25 mouse cellular contexts compared by ENCODE assay signal in the genomic region with DNA sequence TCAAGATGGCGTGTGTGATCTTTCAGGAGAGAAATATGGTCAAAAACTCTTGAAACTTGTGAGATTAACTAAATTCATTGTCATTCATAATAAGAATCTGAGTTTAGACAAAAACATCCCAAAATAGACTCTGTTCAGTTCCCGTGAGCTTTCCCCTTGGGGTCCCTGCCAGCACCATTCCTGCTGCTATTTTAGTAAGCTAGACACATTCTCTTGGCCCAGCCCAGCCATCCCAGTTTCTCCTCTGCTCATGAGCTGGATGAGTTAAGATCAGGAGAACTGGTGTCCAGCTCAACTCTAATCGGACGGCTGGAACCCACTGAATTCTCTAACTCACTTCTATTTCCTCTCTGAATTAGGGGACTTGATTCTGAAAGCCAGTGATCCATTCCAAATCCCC. TPM values are rescaled to one million over a fixed set of nuclear protein-coding genes. Genes with fewer than 3 reads are reported as not detected.
A peak's percentile ranks its signal among the peaks of the same experiment; 100 is the strongest.
DNase-seq lines count a peak whose midpoint lies in the region; ATAC-seq lines count a peak whose summit lies in the region.
"Had no signal": no experiment of that assay in that cellular context is flagged by ENCODE, and none has a peak within 500 bp of the region (broad histone marks: within the 10 kb centered on the region; RNA-seq: fewer than 3 reads in every experiment).

No protein-coding gene starts in this region.

- peak; percentile 48 for DNase-seq in gastrocnemius, adult 18-20 months (ENCODE audit: low spot score)
- peak; percentile 59 for DNase-seq in gastrocnemius, postnatal 14 days
- DNase-seq in heart, postnatal 14 days: peak; percentile 59 to 74
- DNase-seq in spleen, postnatal 36 days (ENCODE audit: low spot score in 2 of 2): no peak
- DNase-seq in spleen, postnatal 10 days (ENCODE audit: low spot score in 2 of 2): no peak
- no peak for DNase-seq in layer of hippocampus, adult 9-11 months
- DNase-seq: adrenal gland, adult 8-10 months; cerebellum, adult 11 months; cerebellum, postnatal 25 days; embryo, embryonic 11 days; kidney, adult 9 months; lung, postnatal 14 days; right cerebral cortex, adult 18-20 months; thymus, adult 18-20 months; thymus, postnatal 4 days had no signal

- H3K36me3 ChIP-seq in heart, embryonic 12.5 days: no peaks in the 10 kb centered on the region
- H3K36me3 ChIP-seq: hindbrain, embryonic 13.5 days; limb, embryonic 15.5 days; midbrain, embryonic 13.5 days; neural tube, embryonic 13.5 days; stomach, embryonic 15.5 days had no signal

- no peak overlapping the region for H3K4me3 ChIP-seq in heart, embryonic 12.5 days
- H3K4me3 ChIP-seq: hindbrain, embryonic 13.5 days; limb, embryonic 15.5 days; liver, embryonic 15.5 days; midbrain, embryonic 13.5 days; neural tube, embryonic 13.5 days; stomach, embryonic 15.5 days had no signal

- peak overlapping the region; percentile 44; the same call in 1 of the 2 replicates for H3K27ac ChIP-seq in heart, embryonic 12.5 days (ENCODE audit: poor library complexity, severe bottlenecking)
- H3K27ac ChIP-seq: hindbrain, embryonic 13.5 days; limb, embryonic 15.5 days; liver, embryonic 15.5 days; midbrain, embryonic 13.5 days; neural tube, embryonic 13.5 days; stomach, embryonic 15.5 days had no signal

- intact Hi-C loops in gastrocnemius, postnatal 14 days (cut with DNase I; ENCODE audit: low total_unique reads): no loop called here
- intact Hi-C loops in heart, postnatal 14 days (cut with DNase I): no loop called here

- peaks cover 25% of the 10 kb centered on the region for H3K4me1 ChIP-seq in heart, embryonic 12.5 days (replicated peaks)
- H3K4me1 ChIP-seq: hindbrain, embryonic 13.5 days; limb, embryonic 15.5 days; liver, embryonic 15.5 days; midbrain, embryonic 13.5 days; neural tube, embryonic 13.5 days; stomach, embryonic 15.5 days had no signal

- H3K27me3 ChIP-seq in heart, embryonic 12.5 days (replicated peaks): no peaks in the 10 kb centered on the region
- H3K27me3 ChIP-seq: hindbrain, embryonic 13.5 days; limb, embryonic 15.5 days; liver, embryonic 15.5 days; midbrain, embryonic 13.5 days; neural tube, embryonic 13.5 days; stomach, embryonic 15.5 days had no signal

- no peak for ATAC-seq in heart, embryonic 12.5 days (ENCODE audit: insufficient number of reproducible peaks, low FRiP score)
- no peak for ATAC-seq in CD4-positive, CD25-positive, alpha-beta regulatory T cell, adult 4 months
- ATAC-seq: inflammation-experienced regulatory T-cells, adult 6 months; midbrain, embryonic 13.5 days had no signal

- WGBS in heart, embryonic 12.5 days: 67% methylated on average over 4 of the region's 4 CpGs

- no peaks in the 10 kb centered on the region for H3K9me3 ChIP-seq in heart, embryonic 12.5 days (replicated peaks)
- H3K9me3 ChIP-seq: hindbrain, embryonic 13.5 days; limb, embryonic 15.5 days; liver, embryonic 15.5 days; midbrain, embryonic 13.5 days; neural tube, embryonic 13.5 days; stomach, embryonic 15.5 days had no signal

- no peak overlapping the region for H3K4me2 ChIP-seq in heart, embryonic 12.5 days
- H3K4me2 ChIP-seq: hindbrain, embryonic 13.5 days; limb, embryonic 15.5 days; liver, embryonic 15.5 days; midbrain, embryonic 13.5 days; neural tube, embryonic 13.5 days; stomach, embryonic 15.5 days had no signal

- H3K9ac ChIP-seq in heart, embryonic 12.5 days: no peak overlapping the region
- H3K9ac ChIP-seq: hindbrain, embryonic 13.5 days; limb, embryonic 15.5 days; liver, embryonic 15.5 days; midbrain, embryonic 13.5 days; neural tube, embryonic 13.5 days; stomach, embryonic 15.5 days had no signal

RNA-seq across cellular contexts. Expression of gene Trmt10a, which starts 26.4 kb away (rescaled TPM):
- total RNA-seq in gastrocnemius, adult 18-20 months (2021): 1 to 10 TPM in 1 of 2 experiments, under 1 TPM in 1; 0.94 to 2.4 TPM
- total RNA-seq in gastrocnemius, postnatal 14 days (2021): 1 to 10 TPM; 2.4 to 2.5 TPM
- polyA plus RNA-seq in heart, embryonic 12.5 days (2016; fragmentation: Nextera tagmentation; extraction: Ambion mirVana): 12.8 and 14.5 TPM in 2 replicates
- total RNA-seq in heart, postnatal 14 days (2021): 1 to 10 TPM; 1.6 to 3.4 TPM
- polyA plus RNA-seq in CD4-positive, CD25-positive, alpha-beta regulatory T cell, adult 4 months (2017; shearing (Covaris generic)): 1 to 10 TPM; 7.4 to 8.7 TPM

RNA-seq across cellular contexts. Expression of gene Mttp, which starts 27.9 kb away (rescaled TPM):
- total RNA-seq in gastrocnemius, adult 18-20 months (2021): 1 to 10 TPM; 1.6 to 1.7 TPM
- 1 to 10 TPM; 1.9 to 2.7 TPM for total RNA-seq in gastrocnemius, postnatal 14 days (2021)
- 8.4 and 9.0 TPM in 2 replicates for polyA plus RNA-seq in heart, embryonic 12.5 days (2016; fragmentation: Nextera tagmentation; extraction: Ambion mirVana)
- 1 to 10 TPM; 5.8 to 6.9 TPM for total RNA-seq in heart, postnatal 14 days (2021)
- polyA plus RNA-seq in CD4-positive, CD25-positive, alpha-beta regulatory T cell, adult 4 months (2017; shearing (Covaris generic)): 1 to 10 TPM; 5.5 to 7.1 TPM

RNA-seq across cellular contexts. Expression of gene Gm5105, which starts 49.7 kb away (rescaled TPM):
- total RNA-seq in gastrocnemius, adult 18-20 months (2021): 1 to 10 TPM; 1.3 TPM
- 1 to 10 TPM; 1.4 to 1.6 TPM for total RNA-seq in gastrocnemius, postnatal 14 days (2021)
- 0.27 and 0.73 TPM in 2 replicates for polyA plus RNA-seq in heart, embryonic 12.5 days (2016; fragmentation: Nextera tagmentation; extraction: Ambion mirVana)
- under 1 TPM; 0.85 to 0.93 TPM for total RNA-seq in heart, postnatal 14 days (2021)
- polyA plus RNA-seq in CD4-positive, CD25-positive, alpha-beta regulatory T cell, adult 4 months (2017; shearing (Covaris generic)): not detected
- total RNA-seq: megakaryocyte, adult 5-6 weeks had no signal
- polyA plus RNA-seq: inflammation-experienced regulatory T-cells, adult 6 months; midbrain, embryonic 13.5 days; stomach, embryonic 15.5 days had no signal

RNA-seq across cellular contexts. Expression of gene 1110002E22Rik, which starts 52.0 kb away (rescaled TPM):
- 100 to 1,000 TPM in 1 of 2 experiments, 10 to 100 TPM in 1; 98.9 to 131 TPM for total RNA-seq in gastrocnemius, adult 18-20 months (2021)
- total RNA-seq in gastrocnemius, postnatal 14 days (2021): 100 to 1,000 TPM; 105 to 170 TPM
- polyA plus RNA-seq in heart, embryonic 12.5 days (2016; fragmentation: Nextera tagmentation; extraction: Ambion mirVana): 12.1 and 12.4 TPM in 2 replicates
- total RNA-seq in heart, postnatal 14 days (2021): 10 to 100 TPM; 51.9 to 53.7 TPM
- not detected for polyA plus RNA-seq in CD4-positive, CD25-positive, alpha-beta regulatory T cell, adult 4 months (2017; shearing (Covaris generic))
- total RNA-seq: megakaryocyte, adult 5-6 weeks had no signal
- polyA plus RNA-seq: inflammation-experienced regulatory T-cells, adult 6 months had no signal

Comparison
In these comparisons a context has a peak if more than half of its experiments do, and no peak if none do; other contexts are left out.
1. DNase-seq: peak in gastrocnemius, adult 18-20 months (single experiment), gastrocnemius, postnatal 14 days (single experiment) and heart, postnatal 14 days (2 of 2); none in spleen, postnatal 36 days (0 of 2), spleen, postnatal 10 days (0 of 2) and layer of hippocampus, adult 9-11 months (single experiment).